Mouse (Mus musculus): ENCODE measurements around the gene Lbh.

The Lbh gene

GRCm38 (mm10) chr17:72973041-72973440 lies 54.9 kb downstream of the Lbh start:
- no peak for DNase-seq (ENCODE audit: low spot score in 2 of 2)

- DNase-seq (ENCODE audit: low spot score in 2 of 2): no peak
Observed at GRCm38 (mm10) chr17:72976258-72977231, 58.4 kb downstream of the Lbh start.

GRCm38 (mm10) chr17:72977616-72978015 lies 59.5 kb downstream of the Lbh start:
- DNase-seq (ENCODE audit: low spot score in 2 of 2): no peak

GRCm38 (mm10) chr17:72982156-72982555 lies 64.1 kb downstream of the Lbh start:
- DNase-seq (ENCODE audit: low spot score in 2 of 2): no peak

GRCm38 (mm10) chr17:72983471-72983870 lies 65.4 kb downstream of the Lbh start:
- DNase-seq (ENCODE audit: low spot score in 2 of 2): no peak

- no peak for DNase-seq (ENCODE audit: low spot score in 2 of 2)
Observed at GRCm38 (mm10) chr17:72989025-72989424, 70.9 kb downstream of the Lbh start.

Data from frontal cortex, postnatal 25 days (tissue).